Mouse (Mus musculus): Measurements from ENCODE around the gene Agap3.

The Agap3 gene

DNA sequence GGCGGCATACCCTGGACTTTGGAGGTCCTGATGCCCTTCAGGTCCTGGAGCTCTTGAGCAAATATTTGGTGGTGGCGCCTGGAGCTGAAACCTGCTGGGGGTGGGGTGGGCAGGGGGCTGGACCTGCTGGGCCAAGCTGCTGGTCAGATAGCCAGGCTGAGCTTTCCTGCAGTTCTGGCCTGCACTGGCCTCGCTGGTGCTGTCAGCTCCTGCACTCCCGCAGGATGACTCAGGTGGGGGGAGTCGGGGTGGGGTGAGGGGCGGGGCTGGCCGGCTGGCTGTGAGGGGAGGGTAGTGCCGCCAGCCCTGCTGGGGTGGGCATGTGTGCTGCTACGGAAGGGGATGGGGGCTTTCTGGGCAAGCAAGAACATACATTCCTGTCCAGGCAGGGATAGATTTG, 23.4 kb upstream of the Agap3 start:
- no peak for DNase-seq (ENCODE audit: low spot score)

DNA sequence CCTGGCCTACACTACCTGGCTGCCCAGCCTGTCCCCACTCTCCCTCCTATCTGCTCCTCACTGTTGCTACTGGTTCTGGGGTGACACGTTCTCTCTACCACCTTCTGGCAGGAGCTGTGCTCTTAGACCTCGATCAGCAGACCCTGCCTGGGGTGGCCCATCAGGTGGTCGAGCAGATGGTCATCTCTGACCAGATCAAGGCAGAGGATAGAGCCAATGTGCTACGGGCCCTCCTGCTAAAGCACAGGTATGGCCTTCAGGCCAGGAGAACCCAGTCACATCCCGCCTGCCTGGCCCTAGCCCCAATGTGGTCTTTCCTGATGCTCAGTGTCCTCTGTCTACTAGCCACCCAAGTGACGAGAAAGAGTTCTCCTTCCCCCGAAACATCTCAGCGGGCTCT, 18.0 kb upstream of the Agap3 start:
- DNase-seq (ENCODE audit: low spot score), result no peak

DNA sequence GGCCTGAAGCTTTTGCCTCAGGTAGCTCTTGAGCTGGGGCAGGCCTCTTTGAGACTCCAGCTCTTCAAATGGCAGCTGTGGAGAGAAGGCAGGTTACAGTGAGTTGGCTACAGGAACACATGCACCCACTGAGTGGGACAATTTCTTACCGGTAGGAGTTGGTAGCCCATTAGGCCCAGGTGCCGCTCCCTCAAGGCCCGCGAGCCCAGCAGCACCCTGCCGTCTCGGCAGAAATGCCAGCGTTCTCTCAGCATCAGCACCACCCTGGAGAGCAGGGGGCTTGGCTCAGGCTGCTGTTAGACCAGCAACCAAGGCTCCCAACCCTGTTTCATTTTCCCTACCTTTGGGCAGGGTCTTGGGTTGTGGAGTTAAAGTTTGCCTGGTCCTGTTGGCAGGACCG, 10.8 kb upstream of the Agap3 start:
- DNase-seq (ENCODE audit: low spot score), result no peak

DNA sequence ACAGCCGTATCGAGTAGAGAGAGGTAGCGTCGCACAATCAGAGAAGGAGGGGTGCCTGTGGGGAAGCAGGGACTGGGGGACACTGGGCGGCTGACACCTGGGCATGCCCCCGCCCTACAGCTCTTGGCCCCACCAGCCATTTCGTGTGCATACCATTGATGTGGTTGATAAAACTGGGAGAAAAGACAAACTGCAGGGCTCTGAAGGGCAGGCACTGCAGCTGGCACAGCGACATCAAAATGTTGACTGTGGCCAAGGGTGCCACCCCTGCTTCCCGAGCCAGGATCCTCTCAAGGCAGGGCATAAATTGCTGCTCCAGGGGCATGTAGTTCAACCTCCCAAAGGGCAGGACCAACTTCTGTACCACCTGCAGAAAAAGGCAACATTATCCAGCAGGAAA, 9.9 kb upstream of the Agap3 start:
- DNase-seq (ENCODE audit: low spot score), result no peak

DNA sequence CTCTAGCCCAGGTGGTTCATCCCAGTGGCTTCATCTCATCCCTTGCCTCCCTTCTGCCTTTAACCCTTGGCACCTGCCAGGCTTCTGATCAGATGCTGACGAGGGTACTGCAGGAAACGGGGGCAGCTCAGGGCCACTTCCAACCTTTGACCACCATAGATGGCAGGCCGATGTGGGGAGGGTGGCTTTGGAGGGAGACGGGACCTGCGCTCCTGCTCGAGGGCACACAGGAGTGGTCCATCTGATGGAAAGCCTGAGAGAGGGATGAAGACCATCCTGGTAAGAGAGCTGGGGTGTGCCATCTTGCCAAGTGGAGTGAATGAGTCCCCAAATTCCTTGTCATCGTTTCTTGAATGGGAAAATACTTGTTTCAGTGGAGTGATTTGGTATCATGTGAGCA, 8.8 kb upstream of the Agap3 start:
- no peak for DNase-seq (ENCODE audit: low spot score)

DNA sequence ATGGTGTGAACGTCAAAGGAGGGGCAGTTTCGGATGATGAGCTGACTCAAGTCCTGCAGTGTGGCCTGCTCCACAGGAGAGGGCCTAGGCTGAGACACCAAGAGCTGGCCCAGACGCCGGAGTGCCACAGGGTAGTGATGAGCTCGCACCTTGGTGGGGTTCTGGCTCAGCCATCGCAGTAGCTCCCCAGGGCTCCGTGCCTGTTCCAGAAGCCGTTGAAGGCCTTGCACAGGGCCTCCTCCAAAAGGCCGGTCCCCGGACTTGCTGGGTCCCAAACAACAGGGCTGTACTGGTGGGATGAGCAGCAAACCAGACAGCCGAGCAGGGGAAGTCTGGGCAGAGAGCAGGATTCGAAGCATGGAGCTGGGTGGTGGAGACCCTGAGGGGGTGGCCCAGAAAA, 8.1 kb upstream of the Agap3 start:
- DNase-seq (ENCODE audit: low spot score), result no peak

DNA sequence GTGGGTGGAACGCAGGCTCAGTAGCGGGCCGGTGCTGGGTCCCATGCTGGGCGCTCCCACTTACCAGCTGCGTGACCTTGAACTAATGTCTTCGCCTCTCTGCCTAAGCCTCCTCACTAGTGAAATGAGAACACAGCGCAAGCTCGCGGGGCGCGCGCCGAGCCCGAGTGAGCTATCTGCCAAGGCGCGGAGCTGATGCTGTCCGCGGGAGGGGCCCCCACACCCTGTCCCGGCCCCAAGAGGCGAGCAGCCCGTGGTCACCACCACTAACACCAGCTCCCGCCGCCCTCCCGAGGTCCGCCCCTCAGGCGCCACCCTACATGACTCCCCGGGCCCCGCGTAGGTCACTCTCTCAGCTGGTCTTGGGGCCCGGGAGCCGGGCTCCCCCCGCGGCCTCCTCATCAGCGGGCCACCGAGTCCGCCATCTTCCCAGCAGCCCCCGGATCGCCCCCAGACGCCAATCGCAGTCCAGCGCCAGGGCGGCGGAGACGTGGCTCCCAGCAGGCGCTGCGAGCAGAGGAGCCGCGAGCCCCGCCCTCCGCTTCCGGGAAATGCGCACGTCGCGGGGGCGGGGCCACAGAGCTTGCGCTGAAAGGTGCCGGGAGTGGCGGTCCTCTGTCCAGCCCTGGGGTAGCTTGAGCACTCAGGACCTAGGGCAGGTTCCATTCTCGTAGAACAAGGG, 7.1 kb upstream of the Agap3 start, which contains the start of gene Fastk:
Gene Fastk (minus strand): TSS at position 542 of the 682 bp plus-strand sequence.
- peak; percentile 88 for DNase-seq (ENCODE audit: low spot score)

DNA sequence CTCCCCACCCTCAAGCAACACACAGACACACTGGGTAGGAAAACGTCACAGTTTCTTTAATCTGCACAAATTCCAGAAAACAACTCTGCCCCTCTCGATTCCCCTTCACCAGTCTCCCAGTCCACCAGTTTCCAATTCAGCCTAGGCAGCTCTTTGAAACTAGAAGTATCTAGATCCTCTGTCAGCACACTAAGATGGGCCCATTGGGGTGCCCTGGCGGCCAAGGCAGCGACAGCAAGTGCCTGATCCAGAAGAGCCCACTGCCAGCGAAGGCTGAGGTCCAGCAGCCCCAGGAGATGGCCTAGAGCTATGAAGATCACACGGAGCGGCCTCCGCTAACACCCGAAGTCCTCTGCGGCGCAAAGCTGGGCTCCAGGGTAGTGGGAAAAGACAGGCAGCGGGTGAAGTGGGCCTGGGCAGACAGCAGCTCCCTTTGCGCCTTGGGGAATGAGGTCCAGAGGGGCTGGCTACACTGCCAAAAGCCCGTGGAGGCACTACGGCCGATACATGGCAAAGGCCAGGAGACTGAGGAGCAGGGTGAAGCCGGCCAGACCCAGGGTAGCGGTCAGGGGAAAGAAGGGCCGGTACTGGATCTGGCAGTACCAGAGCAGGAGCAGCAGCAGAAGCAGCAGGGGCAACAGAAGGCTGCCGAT, 6.4 kb upstream of the Agap3 start:
- DNase-seq (ENCODE audit: low spot score), result no peak

DNA sequence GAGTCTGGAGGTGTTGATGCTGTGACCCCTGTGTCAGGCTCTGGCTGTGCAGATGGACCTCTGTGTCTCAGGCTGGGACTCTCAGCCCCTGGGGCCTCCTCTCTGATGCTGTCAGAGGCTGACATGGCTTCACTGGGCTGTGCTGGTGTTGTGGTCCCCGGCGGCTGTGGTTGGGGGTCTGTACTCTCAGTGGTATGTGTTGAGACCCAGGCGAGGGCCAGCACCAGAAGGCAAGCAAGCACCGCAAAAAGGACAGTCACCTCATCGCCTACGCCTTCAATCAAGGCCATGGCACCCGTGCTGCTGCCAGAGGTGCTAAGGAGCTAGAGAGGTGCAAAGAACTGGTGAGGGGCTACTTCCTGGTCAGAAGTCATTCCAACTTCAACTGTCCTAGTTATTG, 5.3 kb upstream of the Agap3 start:
- DNase-seq (ENCODE audit: low spot score), result no peak

DNA sequence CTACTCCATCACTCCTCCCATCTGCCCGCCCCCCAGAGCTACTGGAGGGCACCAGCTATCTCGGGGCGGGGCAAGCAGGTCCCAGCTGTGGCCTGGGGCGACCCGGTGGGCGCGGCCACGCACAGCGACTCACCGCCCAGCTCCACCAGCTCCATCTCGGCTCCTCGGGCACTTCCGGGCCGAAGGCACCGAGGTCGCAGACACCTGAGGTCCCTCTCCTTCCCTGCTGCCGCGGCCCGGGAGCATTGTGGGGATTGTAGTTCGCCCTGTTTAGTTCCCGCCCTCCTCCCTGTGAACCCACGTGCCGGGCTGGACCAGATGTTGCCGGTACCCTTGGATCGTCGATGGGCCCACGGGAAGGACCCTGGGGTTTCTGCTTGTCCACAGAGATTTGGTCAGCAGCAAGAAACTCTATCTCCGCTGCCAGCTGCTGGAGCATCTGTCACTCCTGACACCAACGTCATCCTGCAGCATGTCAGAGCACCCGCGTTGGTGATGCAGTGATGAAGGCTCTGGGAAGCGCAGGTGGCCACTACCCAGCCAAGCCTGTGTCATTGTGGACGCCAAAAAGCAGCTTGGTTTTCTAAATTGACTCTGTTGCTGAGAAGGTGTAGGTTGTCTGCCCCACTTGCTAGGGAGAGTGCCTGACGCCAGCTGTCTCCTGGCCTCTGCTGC, 4.2 kb upstream of the Agap3 start, which contains the start of gene Tmub1:
Gene Tmub1 (minus strand): TSS at position 231 of the 675 bp plus-strand sequence.
- peak; percentile 70 for DNase-seq (ENCODE audit: low spot score)

DNA sequence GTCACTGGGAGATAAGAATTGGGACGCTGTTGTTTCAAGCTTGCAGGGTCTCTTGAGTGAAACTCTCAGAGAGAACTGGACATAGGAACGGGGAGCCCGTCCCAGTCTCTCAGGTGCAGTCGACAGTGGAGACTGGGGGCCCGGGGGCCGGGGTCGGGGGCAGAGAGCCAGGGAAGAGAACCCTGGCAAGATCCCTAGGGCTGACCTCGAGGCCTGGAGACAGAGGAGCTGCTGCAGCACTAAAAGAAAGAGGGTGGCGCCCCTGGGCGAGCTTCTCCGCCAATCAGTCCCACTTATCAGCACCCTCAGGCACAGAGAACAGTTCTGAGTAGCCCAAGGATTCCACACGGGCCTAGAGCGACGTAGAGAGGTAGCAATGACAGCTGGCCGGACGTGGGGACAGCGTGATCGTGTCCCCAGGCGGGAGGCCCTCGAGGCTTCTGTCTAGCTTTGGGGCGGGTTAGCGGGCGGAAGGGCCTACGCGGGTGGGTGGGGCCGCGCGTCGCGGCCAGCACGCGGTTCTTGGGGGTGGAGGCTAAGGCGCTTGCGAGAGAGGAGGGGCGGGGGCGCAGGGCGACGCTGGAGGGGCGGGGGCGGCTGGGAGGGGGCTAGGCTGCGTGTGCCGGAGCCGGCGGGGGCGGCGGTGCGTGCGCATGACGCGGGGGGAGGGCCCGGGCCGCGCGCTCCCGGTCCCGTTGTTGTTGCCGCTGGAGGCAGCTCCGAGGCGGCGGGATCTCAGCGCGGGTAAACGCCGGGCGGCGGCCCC, 530 bp upstream of the Agap3 start:
- DNase-seq (ENCODE audit: low spot score), result peak; percentile 83

DNA sequence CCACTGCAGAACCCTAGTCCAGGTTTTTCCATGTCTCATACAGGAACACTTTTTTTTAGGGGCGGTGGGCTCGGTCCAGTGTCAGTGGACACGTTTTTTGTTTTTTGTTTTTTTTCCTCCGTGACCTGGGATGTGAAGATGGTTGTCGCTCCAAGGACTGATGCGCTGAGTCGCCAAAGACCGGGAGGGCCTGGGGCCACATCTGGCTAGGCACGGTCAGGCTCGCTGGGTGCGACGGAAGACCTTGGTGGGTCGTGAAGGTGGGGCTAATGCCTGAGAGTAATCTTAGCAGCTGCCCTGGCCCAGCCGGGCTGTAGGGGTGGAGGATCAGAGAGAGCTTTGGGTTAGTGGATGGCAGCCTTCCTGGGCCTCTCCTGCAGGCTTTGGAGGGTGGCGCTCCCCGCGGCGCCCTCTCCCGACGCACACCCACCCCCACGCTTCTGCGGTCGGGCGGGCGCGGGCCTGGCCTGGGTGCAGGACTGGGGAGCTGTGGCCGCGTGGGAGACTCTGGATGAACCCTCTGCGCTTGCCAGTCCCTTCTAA, 785 bp downstream of the Agap3 start:
- DNase-seq (ENCODE audit: low spot score), result peak; percentile 23

DNA sequence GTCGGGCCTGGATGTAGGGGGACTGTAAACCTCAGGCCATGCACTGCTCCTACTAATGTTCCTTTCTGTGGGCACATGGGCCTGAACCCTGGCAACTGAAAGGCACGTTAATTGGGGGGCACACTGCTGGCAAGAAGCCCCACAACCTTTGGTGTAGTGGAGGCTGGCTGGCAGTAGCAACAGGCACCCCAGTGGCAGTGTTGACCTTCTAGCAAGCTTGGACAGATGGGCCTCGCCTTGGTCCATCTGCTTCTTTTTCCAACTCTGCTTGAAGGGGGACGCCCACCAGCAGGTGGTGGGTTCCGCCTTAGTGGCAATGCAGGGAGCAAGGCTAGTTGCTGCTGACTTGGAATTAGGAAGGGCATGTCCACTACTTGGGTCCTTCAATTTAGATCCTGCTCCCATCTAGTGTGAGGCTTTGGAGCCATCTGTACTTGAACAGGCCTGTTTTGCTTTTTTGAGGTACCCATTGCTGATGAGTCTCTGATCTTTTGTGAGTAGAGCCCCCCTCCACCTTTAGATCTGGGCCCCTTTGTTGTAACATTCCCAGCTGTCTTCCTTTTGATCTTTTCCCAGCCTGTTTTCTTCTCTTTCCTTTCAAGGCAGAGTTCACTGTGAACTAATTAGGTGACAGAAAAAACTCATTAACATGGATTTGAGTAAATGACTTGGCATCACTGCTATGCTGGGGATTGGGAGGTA, 1.5 kb downstream of the Agap3 start:
- no peak for DNase-seq (ENCODE audit: low spot score)

DNA sequence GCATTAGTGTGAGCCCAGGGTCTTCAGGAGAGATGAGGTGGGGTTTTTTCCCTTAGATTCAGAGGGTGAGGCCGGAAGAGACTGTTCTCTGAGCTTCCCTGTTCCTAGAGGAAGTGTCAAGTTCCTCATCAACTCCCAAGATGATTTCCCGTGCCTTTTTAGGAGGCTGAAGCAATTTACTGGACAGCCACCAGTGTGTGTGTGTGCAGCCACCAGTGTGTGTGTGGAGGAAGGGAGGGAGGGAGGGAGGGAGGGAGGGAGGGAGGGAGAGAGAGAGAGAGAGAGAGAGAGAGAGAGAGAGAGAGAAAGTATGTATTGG, 2.0 kb downstream of the Agap3 start:
- peak; percentile 52 for DNase-seq (ENCODE audit: low spot score)

DNA sequence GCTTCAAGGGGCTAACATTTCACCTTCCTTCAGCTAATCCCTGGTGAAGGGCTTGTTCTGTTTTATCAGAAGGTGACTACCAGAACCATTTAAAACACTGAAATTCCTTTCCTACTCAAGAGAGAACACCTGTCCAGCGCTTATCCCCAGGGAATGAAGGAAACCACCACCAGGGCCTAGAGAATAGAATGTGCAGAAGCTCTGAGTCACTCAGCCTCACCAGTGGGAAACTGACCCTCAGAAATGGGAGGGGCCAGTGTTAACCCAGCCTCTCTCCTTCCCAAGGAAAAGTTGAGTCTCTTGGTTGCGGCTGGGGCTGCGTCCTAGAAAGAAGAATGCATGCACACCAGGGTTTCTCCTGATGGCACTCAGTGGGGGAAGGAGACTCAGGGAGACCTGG, 3.1 kb downstream of the Agap3 start:
- no peak for DNase-seq (ENCODE audit: low spot score)

DNA sequence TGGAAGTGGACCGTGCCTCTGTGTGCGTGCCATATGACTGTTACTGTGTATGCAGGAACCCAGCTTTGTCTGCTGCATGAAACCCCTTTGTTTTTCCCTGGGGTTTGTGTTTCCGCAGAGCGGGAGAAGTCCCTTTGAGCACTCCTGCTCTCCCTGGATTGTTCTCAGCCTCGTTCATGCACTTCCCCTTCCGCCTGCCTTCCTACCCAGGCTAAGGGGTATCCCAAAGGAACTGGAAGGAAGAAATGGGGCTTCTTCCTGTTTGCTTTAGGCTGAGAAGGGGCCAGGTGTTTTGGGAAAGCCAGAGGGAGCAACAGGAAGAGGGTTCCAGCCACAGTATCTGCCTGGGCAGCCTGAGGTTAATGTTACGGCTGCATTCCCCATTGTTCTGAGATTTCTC, 3.6 kb downstream of the Agap3 start:
- DNase-seq (ENCODE audit: low spot score), result no peak

DNA sequence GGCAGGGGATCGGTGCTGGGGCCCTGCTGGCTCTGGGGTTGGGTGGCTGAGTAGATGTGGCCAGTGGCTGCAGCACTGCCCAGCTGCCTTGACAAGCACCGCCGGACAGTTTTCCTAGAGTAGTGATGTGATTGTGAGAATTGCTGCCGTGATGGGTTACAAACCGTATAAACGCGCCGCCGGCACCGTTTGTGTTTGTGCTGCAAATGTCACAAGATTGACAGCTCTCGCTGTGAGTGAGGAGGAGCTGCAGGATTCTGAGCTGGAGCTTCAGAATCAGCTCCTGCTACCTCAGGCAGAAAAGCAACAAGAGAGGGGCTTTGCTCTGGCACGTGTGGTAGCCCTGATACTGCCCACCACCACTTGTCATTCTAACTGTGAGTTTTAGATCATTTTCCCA, 14.8 kb downstream of the Agap3 start:
- no peak for DNase-seq (ENCODE audit: low spot score)

DNA sequence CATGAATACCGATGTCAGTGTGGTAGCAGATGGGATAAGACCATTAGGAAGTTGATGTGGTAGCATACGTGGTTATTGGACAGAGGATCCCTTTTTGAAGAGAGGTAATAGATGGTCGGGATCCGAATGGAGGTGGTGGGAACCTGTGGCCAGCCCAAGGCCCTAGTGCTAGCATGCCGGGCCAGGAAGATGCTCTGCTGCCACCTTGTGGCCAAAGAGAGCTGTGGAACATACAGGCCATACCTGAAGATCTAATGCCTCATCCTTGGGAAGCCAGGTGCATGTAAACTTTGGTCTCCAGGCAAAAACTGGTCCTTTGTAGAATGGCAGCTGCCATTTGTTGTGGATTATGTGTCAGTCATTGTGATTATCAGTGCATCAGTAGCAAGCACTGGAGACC, 18.6 kb downstream of the Agap3 start:
- DNase-seq (ENCODE audit: low spot score), result peak; percentile 78

DNA sequence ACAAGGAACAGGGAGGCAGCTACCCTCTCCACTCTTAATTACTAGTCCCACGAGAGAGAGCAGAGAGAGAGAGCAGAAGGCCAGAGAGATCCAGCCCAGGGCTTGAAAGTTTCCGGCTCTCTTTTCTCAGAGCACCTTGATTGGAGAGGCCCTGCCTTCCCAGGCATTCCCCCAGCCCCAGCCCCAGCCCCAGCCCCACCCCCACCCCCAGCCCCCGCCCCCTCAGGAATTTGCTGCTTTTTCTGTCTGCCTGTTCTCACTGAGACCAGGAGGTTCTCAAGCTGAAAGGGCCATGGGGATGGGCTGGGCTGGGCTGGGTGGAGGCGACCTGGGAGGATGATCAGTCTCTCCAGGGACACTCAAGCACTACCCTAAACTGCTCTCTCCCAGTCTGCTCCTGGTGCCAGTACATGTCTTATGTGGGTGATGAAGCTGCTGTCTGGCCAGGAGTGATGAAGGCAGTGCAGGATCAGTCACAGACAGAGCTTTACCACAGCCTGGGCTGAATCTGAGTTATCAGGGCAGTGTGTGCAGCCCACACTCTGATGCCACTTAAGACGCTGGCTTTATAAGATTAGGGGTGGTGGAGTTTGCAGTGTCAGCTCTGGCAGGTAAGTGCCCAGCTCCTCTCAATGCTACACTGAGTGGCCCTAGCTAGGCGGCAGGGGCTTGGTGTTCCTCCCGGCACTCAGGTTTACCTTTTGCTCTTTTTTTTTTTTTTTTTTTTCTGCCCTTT, 21.1 kb downstream of the Agap3 start:
- DNase-seq (ENCODE audit: low spot score), result no peak

DNA sequence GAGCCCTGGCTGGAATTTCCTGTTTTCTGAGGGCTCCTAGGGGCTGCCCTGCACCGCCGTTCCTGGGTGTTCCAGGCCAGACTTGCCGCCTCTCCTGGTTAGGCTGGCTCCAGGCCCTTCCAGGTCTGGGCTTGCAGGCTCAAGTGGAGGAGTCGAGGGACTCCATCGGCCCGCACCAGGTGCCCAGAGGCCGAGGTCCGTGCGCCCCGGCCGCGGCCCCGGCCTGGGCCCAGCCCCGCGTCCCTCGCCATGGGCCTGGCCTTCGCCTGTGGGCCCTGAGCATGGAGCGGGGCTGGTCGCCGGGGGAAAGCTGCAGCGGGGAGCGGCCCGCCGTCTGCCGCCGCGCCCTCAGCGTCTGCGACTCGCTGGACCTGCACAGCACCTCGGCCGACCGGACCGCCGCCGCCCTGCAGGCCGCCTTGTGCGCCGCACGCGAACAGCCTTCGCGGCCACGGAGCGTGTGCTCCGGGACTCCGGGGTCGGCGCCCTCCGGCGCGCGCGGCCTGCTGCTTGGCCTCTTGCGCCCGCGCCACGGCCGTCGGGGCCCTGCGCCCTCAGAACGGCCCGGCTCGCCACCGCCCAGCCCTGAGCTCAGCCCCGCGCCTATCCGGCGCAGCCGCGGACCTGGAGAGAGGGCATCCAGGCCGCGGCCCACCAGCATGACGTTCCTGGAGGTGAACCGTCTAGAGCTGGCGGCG, 22.2 kb downstream of the Agap3 start:
- DNase-seq (ENCODE audit: low spot score), result no peak

Measured in adipocyte (in vitro differentiated cells).